Mouse (Mus musculus) lung, embryonic 14.5 days (tissue): Measurements from ENCODE around the gene Pik3r2. TPM values are rescaled to one million over a fixed set of nuclear protein-coding genes. Genes with fewer than 3 reads are reported as not detected.
A peak's percentile ranks its signal among the peaks of the same experiment; 100 is the strongest.

ENCODE experiments used
- ATAC-seq: fragments of 200-750 bp; cut with Nextera tagmentation; 2 replicates; pipeline ENCODE4 v1.8.0; 2017; ENCODE audit warnings: mild to moderate bottlenecking, moderate TSS enrichment, moderate library complexity; ENCODE audit not compliant: insufficient read depth
- DNase-seq: peaks from one replicate; pipeline ENCODE4 v3.0.0-alpha.2; 2015
- H3K27ac ChIP-seq: fragments of 300-500 bp; sonication (generic); 2 replicates; pipeline ENCODE4 v1.5.1; 2014; ENCODE audit warnings: low read depth, mild to moderate bottlenecking, moderate library complexity
- H3K27me3 ChIP-seq: fragments of 300-500 bp; sonication (generic); 2 replicates; pipeline ENCODE4 v1.6.1; 2014; ENCODE audit warnings: low read length, control low read depth; ENCODE audit not compliant: insufficient read depth
- H3K36me3 ChIP-seq: fragments of 300-500 bp; sonication (generic); 2 replicates; pipeline ENCODE4 v1.6.1; 2014; ENCODE audit warnings: control low read depth; ENCODE audit not compliant: insufficient read depth
- H3K4me1 ChIP-seq: fragments of 300-500 bp; sonication (generic); 2 replicates; pipeline ENCODE4 v1.6.1; 2014; ENCODE audit warnings: antibody characterized with exemption, control low read depth; ENCODE audit not compliant: insufficient read depth
- H3K4me2 ChIP-seq: fragments of 300-500 bp; sonication (generic); 2 replicates; pipeline ENCODE4 v1.6.1; 2014; ENCODE audit warnings: mild to moderate bottlenecking
- H3K4me3 ChIP-seq: fragments of 300-500 bp; sonication (generic); 2 replicates; pipeline ENCODE4 v1.5.1; 2014; ENCODE audit warnings: low read depth, low read length
- H3K9ac ChIP-seq: fragments of 300-500 bp; sonication (generic); 2 replicates; pipeline ENCODE4 v1.6.1; 2014
- H3K9me3 ChIP-seq: fragments of 300-500 bp; sonication (generic); 2 replicates; pipeline ENCODE4 v1.6.1; 2016; ENCODE audit warnings: low read depth, low read length, control low read depth
- CTCF ChIP-seq: IDR thresholded peaks from 2 replicates; pipeline ENCODE4 v1.5.1; 2016; ENCODE audit warnings: antibody characterized with exemption, low read depth
- whole genome bisulfite sequencing: fragments of 180-500 bp; shearing (Covaris S2); extraction: QIAGEN DNeasy Blood & Tissue Kit; methylation state at CpG from one replicate; pipeline ENCODE4 v1.1.7; 2014; 5-methylcytosine and 5-hydroxymethylcytosine counted together
- polyA plus RNA-seq: library from polyadenylated mRNA; unstranded; fragments of >200 nt; fragmentation: Nextera tagmentation; extraction: Ambion mirVana; gene quantifications from 2 replicates; pipeline ENCODE4 v1.2.1, GENCODE M21; 2014

Pik3r2 gene
- polyA plus RNA-seq, 1 experiment from 2014 or later, result 52.4 TPM

DNA sequence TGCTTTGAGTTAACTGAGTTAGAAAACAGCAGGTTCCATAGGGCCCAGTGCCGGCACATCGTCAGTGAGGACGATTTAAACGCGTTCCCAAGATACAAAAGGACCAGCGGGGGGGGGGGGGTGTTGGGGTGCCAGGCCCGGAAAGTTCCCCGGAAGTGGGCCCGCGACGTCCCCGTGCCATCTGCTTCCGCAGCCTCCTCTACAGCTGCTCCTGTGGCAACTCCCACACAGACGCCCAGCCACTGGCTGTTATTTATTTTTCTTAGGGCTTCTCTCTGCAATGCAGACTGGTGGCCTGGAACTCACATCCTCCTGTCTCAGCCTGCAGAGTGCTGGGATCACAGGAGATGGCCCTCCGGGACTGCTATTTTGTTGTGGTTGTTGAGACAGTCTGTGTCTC is 24.6 kb upstream of the Pik3r2 start:
- Histone ChIP-seq H3K4me2 (no peak overlapping the region), H3K4me3 (no peak overlapping the region), H3K27me3 (peaks cover 37% of the 10 kb centered on the region), H3K9me3 (no peaks in the 10 kb centered on the region), H3K36me3 (no peaks in the 10 kb centered on the region), H3K9ac (no peak overlapping the region), H3K27ac (no peak overlapping the region), H3K4me1 (peaks cover 9% of the 10 kb centered on the region; the same call in 1 of the 2 replicates)
- TF ChIP-seq CTCF, result no peak
- DNase-seq, result no peak
- ATAC-seq, result no peak
- 17% methylated on average over 14 of the region's 15 CpGs for WGBS

- TF ChIP-seq CTCF, result no peak
- no peak overlapping the region for H3K27ac ChIP-seq
- H3K27me3 ChIP-seq, result peaks cover 37% of the 10 kb centered on the region
- DNase-seq (no peak), ATAC-seq (no peak)
- peaks cover 9% of the 10 kb centered on the region; the same call in 1 of the 2 replicates for H3K4me1 ChIP-seq
- no peaks in the 10 kb centered on the region for H3K36me3 ChIP-seq
- no peak overlapping the region for H3K9ac ChIP-seq
- no peaks in the 10 kb centered on the region for H3K9me3 ChIP-seq
- no peak overlapping the region for H3K4me3 ChIP-seq
- H3K4me2 ChIP-seq, result no peak overlapping the region
- WGBS, result 59% methylated on average over 10 of the region's 10 CpGs
These were observed 24.1 kb upstream of the Pik3r2 start for GRCm38 (mm10) chr8:70800648-70801047.

DNA sequence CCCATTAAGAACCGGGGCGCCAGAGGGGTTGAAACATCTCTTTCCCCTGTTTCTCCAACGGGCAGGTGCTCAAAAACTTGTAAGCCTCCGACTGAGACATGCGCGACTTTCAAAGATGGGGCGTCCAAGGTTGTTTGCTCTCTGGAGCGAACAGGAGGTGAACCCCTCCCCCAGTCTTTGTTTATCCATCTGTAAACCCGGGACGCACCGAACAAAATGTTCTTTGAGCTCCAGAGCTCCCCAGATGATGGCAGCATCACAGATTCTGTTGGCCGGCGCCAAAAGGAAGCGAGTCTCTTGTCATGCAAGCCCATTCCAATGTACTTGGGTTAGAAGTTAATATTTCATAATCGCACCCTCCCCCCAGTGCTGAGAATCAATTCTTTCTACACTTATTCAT is 21.8 kb upstream of the Pik3r2 start:
- Histone ChIP-seq H3K9ac (no peak overlapping the region), H3K4me3 (peak overlapping the region; percentile 52), H3K36me3 (no peaks in the 10 kb centered on the region), H3K27ac (no peak overlapping the region), H3K4me2 (peak overlapping the region; percentile 91), H3K9me3 (no peaks in the 10 kb centered on the region), H3K4me1 (0 out of 2 replicates have a peak, but pooled peaks cover 4% of the 10 kb centered on the region), H3K27me3 (peaks cover 25% of the 10 kb centered on the region)
- DNase-seq (peak; percentile 27), ATAC-seq (no peak)
- TF ChIP-seq CTCF, result no peak
- 9% methylated on average over 15 of the region's 15 CpGs for WGBS

- ATAC-seq (peak; percentile 84), DNase-seq (peak; percentile 93)
- Histone ChIP-seq H3K9me3 (no peaks in the 10 kb centered on the region), H3K27me3 (peaks cover 23% of the 10 kb centered on the region), H3K9ac (peak overlapping the region; percentile 50), H3K36me3 (no peaks in the 10 kb centered on the region), H3K4me1 (peaks cover 8% of the 10 kb centered on the region), H3K4me2 (peak overlapping the region; percentile 91), H3K4me3 (peak overlapping the region; percentile 52), H3K27ac (no peak overlapping the region)
- WGBS, result under 1% methylated on average over 56 of the region's 57 CpGs
- no peak for TF ChIP-seq CTCF
These were observed 20.9 kb upstream of the Pik3r2 start for GRCm38 (mm10) chr8:70797081-70798070.

- WGBS, result 3% methylated on average over 46 of the region's 54 CpGs
- peaks cover 23% of the 10 kb centered on the region for H3K27me3 ChIP-seq
- no peak for TF ChIP-seq CTCF
- no peak for DNase-seq
- H3K9me3 ChIP-seq, result no peaks in the 10 kb centered on the region
- peak overlapping the region; percentile 40 for H3K9ac ChIP-seq
- ATAC-seq, result peak; percentile 1; the same call in 1 of the 2 replicates
- no peaks in the 10 kb centered on the region for H3K36me3 ChIP-seq
- peak overlapping the region; percentile 52 for H3K4me3 ChIP-seq
- H3K27ac ChIP-seq, result no peak overlapping the region
- H3K4me1 ChIP-seq, result peaks cover 8% of the 10 kb centered on the region
- H3K4me2 ChIP-seq, result peak overlapping the region; percentile 91
These were observed 20.0 kb upstream of the Pik3r2 start for GRCm38 (mm10) chr8:70796403-70797080.

- H3K27me3 ChIP-seq, result peaks cover 23% of the 10 kb centered on the region
- H3K4me1 ChIP-seq, result peaks cover 13% of the 10 kb centered on the region
- ATAC-seq (no peak), DNase-seq (no peak)
- no peak overlapping the region for H3K27ac ChIP-seq
- no peaks in the 10 kb centered on the region for H3K9me3 ChIP-seq
- WGBS, result 89% methylated on average over 2 of the region's 2 CpGs
- H3K9ac ChIP-seq, result no peak overlapping the region
- H3K4me3 ChIP-seq, result no peak overlapping the region
- H3K36me3 ChIP-seq, result no peaks in the 10 kb centered on the region
- H3K4me2 ChIP-seq, result no peak overlapping the region
- no peak; the same call in 1 of the 2 replicates for TF ChIP-seq CTCF
These were observed 18.9 kb upstream of the Pik3r2 start for GRCm38 (mm10) chr8:70795370-70795769.

GRCm38 (mm10) chr8:70794215-70794614 is 17.7 kb upstream of the Pik3r2 start:
- no peak for TF ChIP-seq CTCF
- ATAC-seq (no peak), DNase-seq (no peak)
- no peak overlapping the region for H3K4me3 ChIP-seq
- peaks cover 17% of the 10 kb centered on the region for H3K27me3 ChIP-seq
- no peak overlapping the region for H3K27ac ChIP-seq
- WGBS, result 68% methylated on average over 2 of the region's 2 CpGs
- H3K4me1 ChIP-seq, result peaks cover 13% of the 10 kb centered on the region
- no peak overlapping the region for H3K9ac ChIP-seq
- 0 out of 2 replicates have a peak, but pooled peaks cover 3% of the 10 kb centered on the region for H3K36me3 ChIP-seq
- H3K9me3 ChIP-seq, result no peaks in the 10 kb centered on the region
- H3K4me2 ChIP-seq, result no peak overlapping the region
